Mouse (Mus musculus): Measurements from ENCODE around the gene Rad17. TPM values are rescaled to one million over a fixed set of nuclear protein-coding genes. Genes with fewer than 3 reads are reported as not detected.
A peak's percentile ranks its signal among the peaks of the same experiment; 100 is the strongest.

Gene Rad17
- polyA plus RNA-seq, 1 experiment from 2014 or later: 10.3 TPM

GRCm38 (mm10) chr13:100595552-100595885 lies 55.3 kb downstream of the Rad17 start:
- no peak overlapping the region for H3K9ac ChIP-seq (ENCODE audit: low read depth, low read length)
- ATAC-seq: peak; percentile 63
- no peaks in the 10 kb centered on the region for H3K9me3 ChIP-seq (ENCODE audit: control insufficient read depth)
- no peak overlapping the region for H3K4me2 ChIP-seq (replicated peaks; ENCODE audit: low read depth)
- H3K27ac ChIP-seq (ENCODE audit: low read depth, low read length): peak overlapping the region; percentile 74; the same call in 1 of the 2 replicates
- TF ChIP-seq CTCF (IDR thresholded peaks at IDR 0.05; ENCODE audit: low read depth): no peak
- H3K4me1 ChIP-seq (replicated peaks; ENCODE audit: control insufficient read depth, insufficient read depth, low read length): no peaks in the 10 kb centered on the region
- WGBS: 64% methylated on average over 3 of the region's 3 CpGs
- no peaks in the 10 kb centered on the region for H3K27me3 ChIP-seq (replicated peaks; ENCODE audit: control insufficient read depth, insufficient read depth, low read length)
- peaks cover 14% of the 10 kb centered on the region; the same call in 1 of the 2 replicates for H3K36me3 ChIP-seq (ENCODE audit: control insufficient read depth, insufficient read depth)
- no peak overlapping the region for H3K4me3 ChIP-seq (ENCODE audit: low read depth, low read length)

DNA sequence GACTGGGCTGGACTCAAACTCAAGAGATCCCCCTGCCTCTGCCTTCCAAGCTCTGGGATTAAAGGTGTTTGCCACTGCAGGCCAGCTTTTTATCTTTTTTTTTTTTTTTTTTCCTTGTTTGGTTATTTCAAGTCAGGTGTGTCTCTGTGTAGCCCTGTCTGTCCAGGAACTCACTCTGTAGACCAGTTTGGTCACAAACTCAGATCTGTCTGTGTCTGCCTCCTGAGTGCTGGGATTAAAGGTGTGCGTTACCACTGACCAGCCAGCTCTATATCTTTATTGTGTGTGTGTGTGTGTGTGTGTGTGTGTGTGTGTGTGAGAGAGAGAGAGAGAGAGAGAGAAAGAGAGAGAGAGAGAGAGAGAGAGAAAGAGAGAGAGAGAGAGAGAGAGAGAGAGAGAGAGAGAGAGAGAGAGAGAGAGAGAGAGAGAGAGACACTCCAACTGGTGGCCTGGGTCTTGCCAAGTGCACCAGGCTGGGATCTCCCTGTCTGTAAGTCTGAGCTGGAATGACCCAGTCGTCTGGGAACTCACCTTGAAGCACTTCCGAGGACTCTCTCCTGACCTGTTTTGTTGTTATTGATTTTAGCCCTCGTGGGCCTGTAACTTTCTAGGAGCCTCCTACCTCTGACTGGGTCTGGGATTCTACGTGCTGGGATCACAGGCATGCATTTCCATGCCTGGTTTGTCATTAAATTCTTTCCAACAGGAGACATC lies 55.9 kb downstream of the Rad17 start:
- no peaks in the 10 kb centered on the region for H3K4me1 ChIP-seq (replicated peaks; ENCODE audit: control insufficient read depth, insufficient read depth, low read length)
- peaks cover 14% of the 10 kb centered on the region; the same call in 1 of the 2 replicates for H3K36me3 ChIP-seq (ENCODE audit: control insufficient read depth, insufficient read depth)
- H3K9me3 ChIP-seq (ENCODE audit: control insufficient read depth): no peaks in the 10 kb centered on the region
- WGBS: 41% methylated on average over 5 of the region's 5 CpGs
- peak overlapping the region; percentile 74 for H3K27ac ChIP-seq (ENCODE audit: low read depth, low read length)
- peak; percentile 79 for ATAC-seq
- no peaks in the 10 kb centered on the region for H3K27me3 ChIP-seq (replicated peaks; ENCODE audit: control insufficient read depth, insufficient read depth, low read length)
- no peak overlapping the region for H3K4me2 ChIP-seq (replicated peaks; ENCODE audit: low read depth)
- no peak overlapping the region for H3K9ac ChIP-seq (ENCODE audit: low read depth, low read length)
- no peak for TF ChIP-seq CTCF (IDR thresholded peaks at IDR 0.05; ENCODE audit: low read depth)
- H3K4me3 ChIP-seq (ENCODE audit: low read depth, low read length): no peak overlapping the region

DNA sequence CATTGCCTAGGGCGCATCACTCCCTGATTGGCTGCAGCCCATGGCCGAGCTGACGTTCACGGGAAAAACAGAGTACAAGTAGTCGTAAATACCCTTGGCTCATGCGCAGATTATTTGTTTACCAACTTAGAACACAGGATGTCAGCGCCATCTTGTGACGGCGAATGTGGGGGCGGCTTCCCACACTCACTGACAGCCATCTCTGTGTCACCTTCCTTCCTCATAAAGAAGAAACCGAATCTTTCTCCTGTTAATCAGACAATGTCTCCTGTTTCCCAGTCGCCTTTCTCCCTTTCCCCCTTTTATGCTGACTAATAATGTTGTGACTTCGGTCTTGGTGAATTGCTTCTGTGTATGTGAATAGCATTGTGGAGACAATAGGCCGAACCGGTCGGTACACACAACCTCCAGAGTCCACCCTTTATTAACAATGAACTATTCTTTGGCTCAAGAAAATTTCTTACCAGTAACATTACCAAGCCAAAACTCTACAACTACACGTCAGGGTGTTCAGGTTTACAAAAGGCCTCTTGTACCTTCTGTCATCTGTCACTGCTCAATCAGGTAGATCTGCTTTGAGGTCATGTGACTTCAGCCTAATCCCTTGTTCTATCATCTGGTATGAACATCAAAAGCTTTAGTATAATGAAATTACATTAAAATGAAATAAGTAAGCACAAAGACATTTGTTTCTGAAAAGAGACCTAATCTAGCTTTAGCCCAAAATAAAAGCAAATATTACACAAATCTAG lies 56.6 kb downstream of the Rad17 start:
- H3K4me3 ChIP-seq (ENCODE audit: low read depth, low read length): no peak overlapping the region
- WGBS: 52% methylated on average over 11 of the region's 17 CpGs
- ATAC-seq: peak; percentile 59; the same call in 1 of the 2 replicates
- peak overlapping the region; percentile 30; the same call in 1 of the 2 replicates for H3K4me2 ChIP-seq (replicated peaks; ENCODE audit: low read depth)
- H3K9me3 ChIP-seq (ENCODE audit: control insufficient read depth): no peaks in the 10 kb centered on the region
- TF ChIP-seq CTCF (IDR thresholded peaks at IDR 0.05; ENCODE audit: low read depth): peak; percentile 25
- no peaks in the 10 kb centered on the region for H3K27me3 ChIP-seq (replicated peaks; ENCODE audit: control insufficient read depth, insufficient read depth, low read length)
- peaks cover 12% of the 10 kb centered on the region; the same call in 1 of the 2 replicates for H3K36me3 ChIP-seq (ENCODE audit: control insufficient read depth, insufficient read depth)
- no peak overlapping the region for H3K9ac ChIP-seq (ENCODE audit: low read depth, low read length)
- peak overlapping the region; percentile 74 for H3K27ac ChIP-seq (ENCODE audit: low read depth, low read length)
- no peaks in the 10 kb centered on the region for H3K4me1 ChIP-seq (replicated peaks; ENCODE audit: control insufficient read depth, insufficient read depth, low read length)

GRCm38 (mm10) chr13:100588646-100589045 lies 62.2 kb downstream of the Rad17 start:
- Histone ChIP-seq H3K36me3 (ENCODE audit: control insufficient read depth, insufficient read depth) (no peaks in the 10 kb centered on the region; the same call in 1 of the 2 replicates), H3K4me1 (replicated peaks; ENCODE audit: control insufficient read depth, insufficient read depth, low read length) (no peaks in the 10 kb centered on the region), H3K27me3 (replicated peaks; ENCODE audit: control insufficient read depth, insufficient read depth, low read length) (no peaks in the 10 kb centered on the region), H3K4me3 (ENCODE audit: low read depth, low read length) (no peak overlapping the region), H3K9ac (ENCODE audit: low read depth, low read length) (no peak overlapping the region), H3K27ac (ENCODE audit: low read depth, low read length) (no peak overlapping the region; the same call in 1 of the 2 replicates), H3K9me3 (ENCODE audit: control insufficient read depth) (no peaks in the 10 kb centered on the region), H3K4me2 (replicated peaks; ENCODE audit: low read depth) (peak overlapping the region; percentile 35; the same call in 1 of the 2 replicates)
- 0 out of 2 replicates have a peak, but pooled peaks have one; percentile 13 for ATAC-seq
- TF ChIP-seq CTCF (IDR thresholded peaks at IDR 0.05; ENCODE audit: low read depth): no peak
- 70% methylated on average over 12 of the region's 12 CpGs for WGBS

- no peak overlapping the region for H3K4me3 ChIP-seq (ENCODE audit: low read depth, low read length)
- H3K27me3 ChIP-seq (replicated peaks; ENCODE audit: control insufficient read depth, insufficient read depth, low read length): no peaks in the 10 kb centered on the region
- H3K36me3 ChIP-seq (ENCODE audit: control insufficient read depth, insufficient read depth): no peaks in the 10 kb centered on the region
- H3K27ac ChIP-seq (ENCODE audit: low read depth, low read length): no peak overlapping the region
- no peak overlapping the region for H3K9ac ChIP-seq (ENCODE audit: low read depth, low read length)
- H3K4me2 ChIP-seq (replicated peaks; ENCODE audit: low read depth): no peak overlapping the region
- no peak for ATAC-seq
- H3K9me3 ChIP-seq (ENCODE audit: control insufficient read depth): no peaks in the 10 kb centered on the region
- 38% methylated on average over 6 of the region's 6 CpGs for WGBS
- TF ChIP-seq CTCF (IDR thresholded peaks at IDR 0.05; ENCODE audit: low read depth): no peak
- H3K4me1 ChIP-seq (replicated peaks; ENCODE audit: control insufficient read depth, insufficient read depth, low read length): no peaks in the 10 kb centered on the region
These were observed 68.7 kb downstream of the Rad17 start for GRCm38 (mm10) chr13:100582144-100582543.

- 32% methylated on average over 3 of the region's 3 CpGs for WGBS
- Histone ChIP-seq H3K4me3 (ENCODE audit: low read depth, low read length) (no peak overlapping the region), H3K9ac (ENCODE audit: low read depth, low read length) (no peak overlapping the region), H3K4me1 (replicated peaks; ENCODE audit: control insufficient read depth, insufficient read depth, low read length) (no peaks in the 10 kb centered on the region), H3K36me3 (ENCODE audit: control insufficient read depth, insufficient read depth) (no peaks in the 10 kb centered on the region), H3K9me3 (ENCODE audit: control insufficient read depth) (no peaks in the 10 kb centered on the region), H3K27ac (ENCODE audit: low read depth, low read length) (no peak overlapping the region), H3K27me3 (replicated peaks; ENCODE audit: control insufficient read depth, insufficient read depth, low read length) (no peaks in the 10 kb centered on the region), H3K4me2 (replicated peaks; ENCODE audit: low read depth) (no peak overlapping the region)
- no peak for TF ChIP-seq CTCF (IDR thresholded peaks at IDR 0.05; ENCODE audit: low read depth)
- 0 out of 2 replicates have a peak, but pooled peaks have one; percentile 14 for ATAC-seq
These were observed 69.2 kb downstream of the Rad17 start for GRCm38 (mm10) chr13:100581701-100582100.

Data from intestine, postnatal 0 days (tissue).